Mouse (Mus musculus) midbrain, embryonic 16.5 days (tissue): Measurements from ENCODE around the gene Aip. TPM values are rescaled to one million over a fixed set of nuclear protein-coding genes. Genes with fewer than 3 reads are reported as not detected.
A peak's percentile ranks its signal among the peaks of the same experiment; 100 is the strongest.
"Not testable (repeated sequence)": the region's sequence is repeated elsewhere in the genome, so short reads cannot be mapped to it uniquely, and the experiment has no call there.

Experiments
- ATAC-seq: fragments of 200-750 bp; cut with Nextera tagmentation; 2 replicates; pipeline ENCODE4 v1.8.0; 2017; ENCODE audit warnings: moderate TSS enrichment
- H3K27ac ChIP-seq: fragments of 300-500 bp; sonication (generic); 2 replicates; pipeline ENCODE4 v1.5.1; 2014; ENCODE audit warnings: mild to moderate bottlenecking, low read length, mixed read lengths
- H3K27me3 ChIP-seq: fragments of 300-500 bp; sonication (generic); 2 replicates; pipeline ENCODE4 v1.6.1; 2014; ENCODE audit warnings: low read depth, low read length, mixed read lengths; ENCODE audit not compliant: control insufficient read depth, insufficient read depth
- H3K36me3 ChIP-seq: fragments of 300-500 bp; sonication (generic); 2 replicates; pipeline ENCODE4 v1.6.1; 2014; ENCODE audit warnings: mild to moderate bottlenecking, low read length, moderate library complexity, mixed read lengths; ENCODE audit not compliant: control insufficient read depth, insufficient read depth
- H3K4me1 ChIP-seq: fragments of 300-500 bp; sonication (generic); 2 replicates; pipeline ENCODE4 v1.6.1; 2014; ENCODE audit warnings: mild to moderate bottlenecking, low read length, mixed read lengths; ENCODE audit not compliant: control insufficient read depth, insufficient read depth
- H3K4me2 ChIP-seq: fragments of 300-500 bp; sonication (generic); 2 replicates; pipeline ENCODE4 v1.6.1; 2014; ENCODE audit warnings: mild to moderate bottlenecking, low read length, mixed read lengths
- H3K4me3 ChIP-seq: fragments of 300-500 bp; sonication (generic); 2 replicates; pipeline ENCODE4 v1.5.1; 2014; ENCODE audit warnings: low read depth, mild to moderate bottlenecking, low read length, moderate library complexity, mixed read lengths
- H3K9ac ChIP-seq: fragments of 300-500 bp; sonication (generic); 2 replicates; pipeline ENCODE4 v1.6.1; 2014; ENCODE audit warnings: low read depth, low read length, mixed read lengths
- H3K9me3 ChIP-seq: fragments of 300-500 bp; sonication (generic); replicated peaks from 2 replicates; pipeline ENCODE4 v1.6.1; 2014; ENCODE audit warnings: mild to moderate bottlenecking, low read length, mixed read lengths; ENCODE audit not compliant: control insufficient read depth, poor library complexity, severe bottlenecking
- WGBS: fragments of 180-500 bp; shearing (Covaris S2); extraction: QIAGEN DNeasy Blood & Tissue Kit; methylation state at CpG from one replicate; pipeline ENCODE4 v1.1.7; 2014; 5-methylcytosine and 5-hydroxymethylcytosine counted together
- polyA plus RNA-seq: library from polyadenylated mRNA; unstranded; fragments of >200 nt; fragmentation: Nextera tagmentation; extraction: Ambion mirVana; gene quantifications from 2 replicates; pipeline ENCODE4 v1.2.1, GENCODE M21; 2015

Gene Aip
- polyA plus RNA-seq, 1 experiment from 2014 or later = 102 TPM

GRCm38 (mm10) chr19:4130106-4130505 lies 4.4 kb upstream of the Aip start:
- no peak overlapping the region for H3K4me3 ChIP-seq
- H3K4me2 ChIP-seq = no peak overlapping the region
- no peaks in the 10 kb centered on the region for H3K27me3 ChIP-seq
- H3K27ac ChIP-seq = no peak overlapping the region
- no peak for ATAC-seq
- H3K9me3 ChIP-seq = no peaks in the 10 kb centered on the region
- H3K4me1 ChIP-seq = peaks cover 14% of the 10 kb centered on the region
- no peak overlapping the region for H3K9ac ChIP-seq
- WGBS = 94% methylated on average over 4 of the region's 4 CpGs
- H3K36me3 ChIP-seq = peaks cover 20% of the 10 kb centered on the region

GRCm38 (mm10) chr19:4129462-4129861 lies 3.8 kb upstream of the Aip start:
- H3K36me3 ChIP-seq = peaks cover 20% of the 10 kb centered on the region
- no peak overlapping the region for H3K9ac ChIP-seq
- no peak overlapping the region for H3K4me3 ChIP-seq
- no peaks in the 10 kb centered on the region for H3K27me3 ChIP-seq
- H3K9me3 ChIP-seq = no peaks in the 10 kb centered on the region
- H3K27ac ChIP-seq = no peak overlapping the region
- H3K4me2 ChIP-seq = no peak overlapping the region
- H3K4me1 ChIP-seq = peaks cover 14% of the 10 kb centered on the region
- no peak for ATAC-seq
- WGBS = 96% methylated on average over 7 of the region's 7 CpGs

GRCm38 (mm10) chr19:4126759-4127495 lies 1.3 kb upstream of the Aip start:
- WGBS = 70% methylated on average over 7 of the region's 7 CpGs
- peaks cover 10% of the 10 kb centered on the region for H3K36me3 ChIP-seq
- no peak for ATAC-seq

GRCm38 (mm10) chr19:4125268-4125667 lies 390 bp downstream of the Aip start:
- WGBS = 14% methylated on average over 3 of the region's 4 CpGs

More at GRCm38 (mm10) chr19:4126759-4127495, 1.3 kb upstream of the Aip start:
- peak overlapping the region; percentile 83 for H3K9ac ChIP-seq
- H3K27me3 ChIP-seq = no peaks in the 10 kb centered on the region
- H3K4me3 ChIP-seq = peak overlapping the region; percentile 85
- peak overlapping the region; percentile 73 for H3K27ac ChIP-seq
- H3K4me2 ChIP-seq = peak overlapping the region; percentile 86
- H3K4me1 ChIP-seq = peaks cover 14% of the 10 kb centered on the region
- H3K9me3 ChIP-seq = no peaks in the 10 kb centered on the region

GRCm38 (mm10) chr19:4124432-4124831 lies 1.2 kb downstream of the Aip start:
- H3K9me3 ChIP-seq = no peaks in the 10 kb centered on the region
- no peak overlapping the region for H3K4me3 ChIP-seq
- H3K36me3 ChIP-seq = peaks cover 6% of the 10 kb centered on the region; the same call in 1 of the 2 replicates
- no peak overlapping the region for H3K4me2 ChIP-seq
- H3K9ac ChIP-seq = peak overlapping the region; percentile 14; the same call in 1 of the 2 replicates
- peaks cover 21% of the 10 kb centered on the region for H3K4me1 ChIP-seq
- H3K27ac ChIP-seq = no peak overlapping the region
- H3K27me3 ChIP-seq = no peaks in the 10 kb centered on the region
- 91% methylated on average over 4 of the region's 4 CpGs for WGBS
- ATAC-seq = no peak

More at GRCm38 (mm10) chr19:4125268-4125667, 390 bp downstream of the Aip start:
- Histone ChIP-seq H3K4me3 (peak overlapping the region; percentile 85), H3K4me2 (peak overlapping the region; percentile 86), H3K4me1 (peaks cover 20% of the 10 kb centered on the region), H3K9ac (peak overlapping the region; percentile 83), H3K27ac (peak overlapping the region; percentile 73)
- not testable (repeated sequence) for H3K27me3 ChIP-seq, H3K36me3 ChIP-seq, H3K9me3 ChIP-seq
- ATAC-seq = peak; percentile 38

GRCm38 (mm10) chr19:4122411-4123370 lies 3.0 kb downstream of the Aip start:
- H3K9me3 ChIP-seq = no peaks in the 10 kb centered on the region
- peaks cover 21% of the 10 kb centered on the region for H3K4me1 ChIP-seq
- no peaks in the 10 kb centered on the region; the same call in 1 of the 2 replicates for H3K36me3 ChIP-seq
- no peaks in the 10 kb centered on the region for H3K27me3 ChIP-seq
- no peak overlapping the region for H3K4me3 ChIP-seq
- WGBS = 89% methylated on average over 7 of the region's 7 CpGs
- no peak overlapping the region for H3K4me2 ChIP-seq
- no peak overlapping the region for H3K9ac ChIP-seq
- no peak overlapping the region for H3K27ac ChIP-seq
- ATAC-seq = no peak

- not testable (repeated sequence) for H3K27ac ChIP-seq, H3K27me3 ChIP-seq, H3K4me2 ChIP-seq, H3K9me3 ChIP-seq, H3K9ac ChIP-seq, H3K4me3 ChIP-seq, ATAC-seq, H3K36me3 ChIP-seq
- 63% methylated on average over 6 of the region's 6 CpGs for WGBS
- peaks cover 13% of the 10 kb centered on the region for H3K4me1 ChIP-seq
Observed at GRCm38 (mm10) chr19:4121896-4122295, 3.8 kb downstream of the Aip start.

GRCm38 (mm10) chr19:4121097-4121805 lies 4.4 kb downstream of the Aip start:
- H3K4me3 ChIP-seq = peak overlapping the region; percentile 49
- no peaks in the 10 kb centered on the region for H3K9me3 ChIP-seq
- peak; percentile 90 for ATAC-seq
- no peaks in the 10 kb centered on the region for H3K27me3 ChIP-seq
- no peaks in the 10 kb centered on the region; the same call in 1 of the 2 replicates for H3K36me3 ChIP-seq
- WGBS = 2% methylated on average over 38 of the region's 38 CpGs
- H3K27ac ChIP-seq = peak overlapping the region; percentile 86
- peak overlapping the region; percentile 64 for H3K9ac ChIP-seq
- H3K4me1 ChIP-seq = peaks cover 7% of the 10 kb centered on the region
- H3K4me2 ChIP-seq = peak overlapping the region; percentile 57
